Mouse (Mus musculus) limb, embryonic 12.5 days (tissue): ENCODE measurements around the gene Ift122. TPM values are rescaled to one million over a fixed set of nuclear protein-coding genes. Genes with fewer than 3 reads are reported as not detected.

Experiments
- ATAC-seq: fragments of 200-750 bp; cut with Nextera tagmentation; 2 replicates; pipeline ENCODE4 v1.8.0; 2017; ENCODE audit warnings: low read depth, moderate TSS enrichment; ENCODE audit not compliant: insufficient number of reproducible peaks, insufficient read depth, low FRiP score, low TSS enrichment
- H3K27ac ChIP-seq: fragments of 300-500 bp; sonication (generic); 2 replicates; pipeline ENCODE4 v1.5.1; 2016; ENCODE audit warnings: mild to moderate bottlenecking, moderate library complexity
- H3K27me3 ChIP-seq: fragments of 300-500 bp; sonication (generic); 2 replicates; pipeline ENCODE4 v1.6.1; 2016; ENCODE audit warnings: mild to moderate bottlenecking, moderate library complexity
- H3K36me3 ChIP-seq: fragments of 300-500 bp; sonication (generic); 2 replicates; pipeline ENCODE4 v1.6.1; 2016; ENCODE audit warnings: mild to moderate bottlenecking, moderate library complexity
- H3K4me1 ChIP-seq: fragments of 300-500 bp; sonication (generic); replicated peaks from 2 replicates; pipeline ENCODE4 v1.6.1; 2016
- H3K4me2 ChIP-seq: fragments of 300-500 bp; sonication (generic); 2 replicates; pipeline ENCODE4 v1.6.1; 2016; ENCODE audit warnings: mild to moderate bottlenecking, moderate library complexity
- H3K4me3 ChIP-seq: fragments of 300-500 bp; sonication (generic); replicated peaks from 2 replicates; pipeline ENCODE4 v1.5.1; 2016; ENCODE audit warnings: mild to moderate bottlenecking
- H3K9ac ChIP-seq: fragments of 300-500 bp; sonication (generic); replicated peaks from 2 replicates; pipeline ENCODE4 v1.6.1; 2016; ENCODE audit warnings: mild to moderate bottlenecking, moderate library complexity
- H3K9me3 ChIP-seq: fragments of 300-500 bp; sonication (generic); 2 replicates; pipeline ENCODE4 v1.6.1; 2016; ENCODE audit warnings: mild to moderate bottlenecking, moderate library complexity
- WGBS: fragments of 180-500 bp; shearing (Covaris S2); methylation state at CpG from one replicate; pipeline ENCODE4 v1.1.7; 2016; 5-methylcytosine and 5-hydroxymethylcytosine counted together
- polyA plus RNA-seq: library from polyadenylated mRNA; unstranded; fragments of >200 nt; fragmentation: Nextera tagmentation; extraction: Ambion mirVana; gene quantifications from 2 replicates; pipeline ENCODE4 v1.2.1, GENCODE M21; 2016

Gene Ift122
- polyA plus RNA-seq, 1 experiment from 2014 or later, result 32.1 TPM

GRCm38 (mm10) chr6:115877239-115877638, 24.0 kb downstream of the Ift122 start:
- Histone ChIP-seq H3K9ac (no peak overlapping the region), H3K4me1 (no peaks in the 10 kb centered on the region), H3K4me3 (no peak overlapping the region), H3K27ac (no peak overlapping the region), H3K4me2 (no peak overlapping the region), H3K36me3 (peaks cover 51% of the 10 kb centered on the region), H3K9me3 (no peaks in the 10 kb centered on the region), H3K27me3 (no peaks in the 10 kb centered on the region)
- no peak for ATAC-seq
- WGBS, result 85% methylated on average over 2 of the region's 2 CpGs

- WGBS, result 85% methylated on average over 6 of the region's 6 CpGs
- Histone ChIP-seq H3K4me1 (no peaks in the 10 kb centered on the region), H3K4me2 (no peak overlapping the region), H3K9me3 (no peaks in the 10 kb centered on the region), H3K36me3 (peaks cover 66% of the 10 kb centered on the region), H3K4me3 (no peak overlapping the region), H3K9ac (no peak overlapping the region), H3K27ac (no peak overlapping the region), H3K27me3 (no peaks in the 10 kb centered on the region)
- ATAC-seq, result no peak
These were observed 25.4 kb downstream of the Ift122 start for GRCm38 (mm10) chr6:115878694-115879093.

- 81% methylated on average over 6 of the region's 6 CpGs for WGBS
- H3K27ac ChIP-seq, result no peak overlapping the region
- H3K9ac ChIP-seq, result no peak overlapping the region
- H3K9me3 ChIP-seq, result no peaks in the 10 kb centered on the region
- ATAC-seq, result no peak
- no peak overlapping the region for H3K4me2 ChIP-seq
- H3K4me3 ChIP-seq, result no peak overlapping the region
- peaks cover 74% of the 10 kb centered on the region for H3K36me3 ChIP-seq
- no peaks in the 10 kb centered on the region for H3K27me3 ChIP-seq
- no peaks in the 10 kb centered on the region for H3K4me1 ChIP-seq
These were observed 26.5 kb downstream of the Ift122 start for GRCm38 (mm10) chr6:115879736-115880135.

- Histone ChIP-seq H3K9me3 (no peaks in the 10 kb centered on the region), H3K27ac (no peak overlapping the region), H3K4me2 (no peak overlapping the region), H3K4me3 (no peak overlapping the region), H3K36me3 (peaks cover 72% of the 10 kb centered on the region), H3K9ac (no peak overlapping the region), H3K27me3 (no peaks in the 10 kb centered on the region), H3K4me1 (no peaks in the 10 kb centered on the region)
- WGBS, result 87% methylated on average over 8 of the region's 8 CpGs
- no peak for ATAC-seq
These were observed 27.5 kb downstream of the Ift122 start for GRCm38 (mm10) chr6:115880751-115881150.

GRCm38 (mm10) chr6:115884018-115884417, 30.7 kb downstream of the Ift122 start:
- Histone ChIP-seq H3K4me3 (no peak overlapping the region), H3K4me2 (no peak overlapping the region), H3K9me3 (peaks cover 5% of the 10 kb centered on the region), H3K9ac (no peak overlapping the region), H3K27ac (no peak overlapping the region), H3K36me3 (peaks cover 68% of the 10 kb centered on the region), H3K4me1 (peaks cover 4% of the 10 kb centered on the region; the same call in 1 of the 2 replicates), H3K27me3 (no peaks in the 10 kb centered on the region)
- ATAC-seq, result no peak

- H3K36me3 ChIP-seq, result peaks cover 79% of the 10 kb centered on the region
- no peak for ATAC-seq
- H3K9ac ChIP-seq, result no peak overlapping the region
- no peak overlapping the region for H3K4me2 ChIP-seq
- no peak overlapping the region for H3K27ac ChIP-seq
- H3K27me3 ChIP-seq, result no peaks in the 10 kb centered on the region
- 58% methylated on average over 4 of the region's 4 CpGs for WGBS
- H3K4me3 ChIP-seq, result no peak overlapping the region
- peaks cover 12% of the 10 kb centered on the region for H3K4me1 ChIP-seq
- H3K9me3 ChIP-seq, result peaks cover 5% of the 10 kb centered on the region
These were observed 33.6 kb downstream of the Ift122 start for GRCm38 (mm10) chr6:115886894-115887293.

- Histone ChIP-seq H3K4me1 (peaks cover 12% of the 10 kb centered on the region), H3K27ac (no peak overlapping the region), H3K4me2 (no peak overlapping the region), H3K9ac (no peak overlapping the region), H3K36me3 (peaks cover 80% of the 10 kb centered on the region), H3K9me3 (peaks cover 5% of the 10 kb centered on the region), H3K27me3 (no peaks in the 10 kb centered on the region), H3K4me3 (no peak overlapping the region)
- no peak for ATAC-seq
- WGBS, result 97% methylated on average over 3 of the region's 3 CpGs
These were observed 35.0 kb downstream of the Ift122 start for GRCm38 (mm10) chr6:115888296-115888695.

- ATAC-seq, result no peak
- Histone ChIP-seq H3K4me2 (no peak overlapping the region), H3K9me3 (peaks cover 5% of the 10 kb centered on the region), H3K36me3 (peaks cover 82% of the 10 kb centered on the region), H3K27me3 (no peaks in the 10 kb centered on the region), H3K4me3 (no peak overlapping the region), H3K9ac (no peak overlapping the region), H3K27ac (no peak overlapping the region), H3K4me1 (peaks cover 12% of the 10 kb centered on the region)
- 86% methylated on average over 8 of the region's 8 CpGs for WGBS
These were observed 37.3 kb downstream of the Ift122 start for GRCm38 (mm10) chr6:115890601-115891000.

GRCm38 (mm10) chr6:115891061-115891460, 37.8 kb downstream of the Ift122 start:
- Histone ChIP-seq H3K4me1 (peaks cover 12% of the 10 kb centered on the region), H3K27me3 (no peaks in the 10 kb centered on the region), H3K36me3 (peaks cover 83% of the 10 kb centered on the region), H3K9me3 (peaks cover 5% of the 10 kb centered on the region), H3K27ac (no peak overlapping the region), H3K4me3 (no peak overlapping the region), H3K9ac (no peak overlapping the region), H3K4me2 (no peak overlapping the region)
- 86% methylated on average over 6 of the region's 6 CpGs for WGBS
- no peak for ATAC-seq

GRCm38 (mm10) chr6:115891497-115892061, 38.3 kb downstream of the Ift122 start:
- no peak overlapping the region for H3K4me3 ChIP-seq
- peaks cover 5% of the 10 kb centered on the region for H3K9me3 ChIP-seq
- no peak overlapping the region for H3K4me2 ChIP-seq
- no peak for ATAC-seq
- no peak overlapping the region for H3K27ac ChIP-seq
- H3K27me3 ChIP-seq, result no peaks in the 10 kb centered on the region
- H3K36me3 ChIP-seq, result peaks cover 88% of the 10 kb centered on the region
- WGBS, result 82% methylated on average over 8 of the region's 8 CpGs
- H3K4me1 ChIP-seq, result peaks cover 12% of the 10 kb centered on the region
- H3K9ac ChIP-seq, result no peak overlapping the region

GRCm38 (mm10) chr6:115892363-115892762, 39.1 kb downstream of the Ift122 start:
- ATAC-seq, result no peak
- no peak overlapping the region for H3K9ac ChIP-seq
- H3K4me2 ChIP-seq, result no peak overlapping the region
- H3K4me1 ChIP-seq, result peaks cover 8% of the 10 kb centered on the region
- peaks cover 88% of the 10 kb centered on the region for H3K36me3 ChIP-seq
- H3K27me3 ChIP-seq, result no peaks in the 10 kb centered on the region
- no peak overlapping the region for H3K4me3 ChIP-seq
- 75% methylated on average over 3 of the region's 3 CpGs for WGBS
- H3K27ac ChIP-seq, result no peak overlapping the region
- H3K9me3 ChIP-seq, result peaks cover 5% of the 10 kb centered on the region

- Histone ChIP-seq H3K4me2 (no peak overlapping the region), H3K4me3 (no peak overlapping the region), H3K9me3 (no peaks in the 10 kb centered on the region), H3K27me3 (no peaks in the 10 kb centered on the region), H3K27ac (no peak overlapping the region), H3K36me3 (peaks cover 65% of the 10 kb centered on the region), H3K9ac (no peak overlapping the region), H3K4me1 (peaks cover 6% of the 10 kb centered on the region)
- WGBS, result 78% methylated on average over 1 of the region's 1 CpGs
- ATAC-seq, result no peak
These were observed 43.1 kb downstream of the Ift122 start for GRCm38 (mm10) chr6:115896346-115896745.
